8 mouse cellular contexts compared by ENCODE assay signal in the genomic region with DNA sequence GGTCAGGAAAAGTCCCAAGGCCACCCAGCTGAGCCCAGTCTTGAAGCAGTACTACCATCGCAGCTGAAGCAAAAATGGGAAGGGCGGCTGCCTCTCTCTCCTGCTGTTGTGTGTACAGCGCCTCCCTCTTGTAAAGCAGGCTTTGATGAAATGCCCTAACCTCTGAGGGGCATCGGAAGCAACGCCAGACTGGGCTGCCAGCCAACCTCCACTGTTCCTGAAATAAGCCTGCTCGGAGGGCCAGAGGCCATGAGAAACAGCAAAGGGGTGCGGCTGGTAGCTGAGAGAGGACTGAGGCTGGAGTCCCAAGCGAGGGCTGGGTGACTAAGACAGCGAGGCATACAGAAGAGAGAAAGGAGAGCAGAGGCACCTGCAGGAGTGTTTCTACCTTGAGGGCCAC. TPM values are rescaled to one million over a fixed set of nuclear protein-coding genes. Genes with fewer than 3 reads are reported as not detected.
DNase-seq lines count a peak whose midpoint lies in the region; ATAC-seq lines count a peak whose summit lies in the region.

No protein-coding gene starts in this region.

- no peak overlapping the region for H3K4me2 ChIP-seq in midbrain, embryonic 14.5 days (ENCODE audit: low read length)
- H3K4me2 ChIP-seq in midbrain, embryonic 13.5 days (replicated peaks): no peak overlapping the region

- H3K36me3 ChIP-seq in midbrain, embryonic 14.5 days (ENCODE audit: control insufficient read depth, insufficient read depth, low read length): peaks cover 14% of the 10 kb centered on the region; the same call in 1 of the 2 replicates
- H3K36me3 ChIP-seq in midbrain, embryonic 13.5 days: peaks cover 7% of the 10 kb centered on the region

- peak; percentile 74 for DNase-seq in midbrain, embryonic 14.5 days
- peak; percentile 74 to 79 for DNase-seq in heart, postnatal 14 days
- peak; percentile 78 for DNase-seq in lung, postnatal 10 days
- DNase-seq in spleen, adult 12 weeks (ENCODE audit: low spot score): no peak
- DNase-seq in left cerebral cortex, postnatal 14 days (ENCODE audit: low spot score in 2 of 2): no peak
- DNase-seq in testis, postnatal 10 days (ENCODE audit: low spot score): no peak

- no peak overlapping the region for H3K4me3 ChIP-seq in midbrain, embryonic 14.5 days (replicated peaks; ENCODE audit: low read depth, low read length)
- H3K4me3 ChIP-seq in midbrain, embryonic 13.5 days (replicated peaks): no peak overlapping the region

- peaks cover 23% of the 10 kb centered on the region for H3K4me1 ChIP-seq in midbrain, embryonic 14.5 days (ENCODE audit: control insufficient read depth, insufficient read depth, low read length)
- H3K4me1 ChIP-seq in midbrain, embryonic 13.5 days (replicated peaks): peaks cover 32% of the 10 kb centered on the region

- H3K27me3 ChIP-seq in midbrain, embryonic 14.5 days (ENCODE audit: control insufficient read depth, insufficient read depth, low read length): peaks cover 36% of the 10 kb centered on the region
- H3K27me3 ChIP-seq in midbrain, embryonic 13.5 days: peaks cover 41% of the 10 kb centered on the region

- no peak overlapping the region for H3K27ac ChIP-seq in midbrain, embryonic 14.5 days (replicated peaks; ENCODE audit: low read depth, low read length)
- no peak overlapping the region for H3K27ac ChIP-seq in midbrain, embryonic 13.5 days

- ATAC-seq in midbrain, embryonic 14.5 days (ENCODE audit: low FRiP score, low TSS enrichment): no peak
- no peak for ATAC-seq in midbrain, embryonic 13.5 days
- ATAC-seq in common myeloid progenitor, adult 5-6 weeks (replicated peaks; ENCODE audit: low read depth, poor library complexity, severe bottlenecking): 0 out of 2 replicates have a peak, but pooled peaks have one; percentile 17

- 42% methylated on average over 9 of the region's 9 CpGs for WGBS in midbrain, embryonic 14.5 days
- WGBS in midbrain, embryonic 13.5 days: 35% methylated on average over 9 of the region's 9 CpGs

- intact Hi-C loops in heart, postnatal 14 days (cut with DNase I): no loop called here
- intact Hi-C loops in left cerebral cortex, postnatal 14 days (cut with DNase I): no loop called here

- H3K9ac ChIP-seq in midbrain, embryonic 14.5 days (replicated peaks; ENCODE audit: low read length): 0 out of 2 replicates have a peak overlapping the region, but pooled peaks have one; percentile 9
- no peak overlapping the region for H3K9ac ChIP-seq in midbrain, embryonic 13.5 days (replicated peaks)

- H3K9me3 ChIP-seq in midbrain, embryonic 14.5 days (ENCODE audit: control insufficient read depth, low read length): no peaks in the 10 kb centered on the region
- H3K9me3 ChIP-seq in midbrain, embryonic 13.5 days: no peaks in the 10 kb centered on the region

RNA-seq across cellular contexts. Expression of gene Pdgfa, which starts 8.4 kb away (rescaled TPM):
- 16.2 and 24.6 TPM in 2 replicates for polyA plus RNA-seq in midbrain, embryonic 14.5 days (2014; fragmentation: Nextera tagmentation; extraction: Ambion mirVana)
- 7.5 and 8.3 TPM in 2 replicates for polyA plus RNA-seq in midbrain, embryonic 13.5 days (2015; fragmentation: Nextera tagmentation; extraction: Ambion mirVana)
- total RNA-seq in common myeloid progenitor, adult 5-6 weeks (2017): 1.1 TPM in 1 of 2 replicates, not detected in the other
- 10 to 100 TPM; 25.6 to 27.9 TPM for total RNA-seq in heart, postnatal 14 days (2021)
- total RNA-seq in left cerebral cortex, postnatal 14 days (2021): 10 to 100 TPM; 52.1 to 57.9 TPM

Comparison
In these comparisons a context has a peak if more than half of its experiments do, and no peak if none do; other contexts are left out.
1. DNase-seq: peak in midbrain, embryonic 14.5 days (single experiment), heart, postnatal 14 days (2 of 2) and lung, postnatal 10 days (single experiment); none in spleen, adult 12 weeks (single experiment), left cerebral cortex, postnatal 14 days (0 of 2) and testis, postnatal 10 days (single experiment).
2. RNA of gene Pdgfa, which starts 8.4 kb away (total RNA-seq): 52.1 to 57.9 TPM in left cerebral cortex, postnatal 14 days and 25.6 to 27.9 TPM in heart, postnatal 14 days; 1.1 TPM in common myeloid progenitor, adult 5-6 weeks; every median in the first group is over 10 times any median in the second.